15 mouse cellular contexts compared by ENCODE assay signal in the genomic region with DNA sequence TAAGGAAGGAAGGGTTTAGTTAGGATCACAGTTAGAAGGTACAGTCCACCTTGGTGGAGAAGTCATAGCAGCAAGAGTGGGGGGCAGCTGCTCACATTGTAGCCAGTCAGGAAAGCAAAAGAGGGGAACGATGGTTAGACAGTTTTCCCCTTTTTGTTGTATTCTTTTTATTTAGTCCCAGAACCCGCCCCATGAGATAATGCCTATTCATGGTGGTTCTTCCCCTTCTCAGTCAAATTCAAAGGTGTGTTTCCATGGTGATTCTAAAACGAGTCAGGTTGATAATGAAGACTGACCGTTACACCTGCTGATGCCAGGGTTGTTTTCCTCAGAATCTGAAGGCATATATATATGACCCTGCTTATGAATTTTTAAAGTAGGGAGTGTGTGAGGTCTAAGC.
"Had no signal": no experiment of that assay in that cellular context is flagged by ENCODE, and none has a peak within 500 bp of the region (broad histone marks: within the 10 kb centered on the region; RNA-seq: fewer than 3 reads in every experiment).

No protein-coding gene starts in this region.

- DNase-seq: retina, postnatal 1 day; right cerebral cortex, adult 18-20 months; right cerebral cortex, postnatal 14 days; right cerebral cortex, postnatal 25 days; right cerebral cortex, postnatal 4 days; spleen, adult 18-20 months; thymus, adult 18-20 months; thymus, adult 2 months; thymus, postnatal 14 days; thymus, postnatal 25 days; thymus, postnatal 36 days; thymus, postnatal 4 days had no signal

- H3K9ac ChIP-seq: neural tube, embryonic 15.5 days; stomach, embryonic 15.5 days had no signal

- H3K9me3 ChIP-seq: neural tube, embryonic 15.5 days; stomach, embryonic 15.5 days had no signal

- H3K4me2 ChIP-seq: neural tube, embryonic 15.5 days; stomach, embryonic 15.5 days had no signal

- H3K36me3 ChIP-seq: neural tube, embryonic 15.5 days; stomach, embryonic 15.5 days had no signal

- H3K4me1 ChIP-seq: neural tube, embryonic 15.5 days; stomach, embryonic 15.5 days had no signal

- H3K4me3 ChIP-seq: neural tube, embryonic 15.5 days; stomach, embryonic 15.5 days had no signal

- H3K27ac ChIP-seq: neural tube, embryonic 15.5 days; stomach, embryonic 15.5 days; stomach, postnatal 0 days had no signal

- H3K27me3 ChIP-seq: neural tube, embryonic 15.5 days; stomach, embryonic 15.5 days had no signal
